Mouse (Mus musculus) adipocyte (in vitro differentiated cells): ENCODE data around the gene Dpysl5.
"Not testable (repeated sequence)": the region's sequence is repeated elsewhere in the genome, so short reads cannot be mapped to it uniquely, and the experiment has no call there.

Experiments
- DNase-seq: peaks from one replicate; pipeline ENCODE4 v3.0.0-alpha.2; 2016; ENCODE audit warnings: low spot score

Dpysl5 gene

DNA sequence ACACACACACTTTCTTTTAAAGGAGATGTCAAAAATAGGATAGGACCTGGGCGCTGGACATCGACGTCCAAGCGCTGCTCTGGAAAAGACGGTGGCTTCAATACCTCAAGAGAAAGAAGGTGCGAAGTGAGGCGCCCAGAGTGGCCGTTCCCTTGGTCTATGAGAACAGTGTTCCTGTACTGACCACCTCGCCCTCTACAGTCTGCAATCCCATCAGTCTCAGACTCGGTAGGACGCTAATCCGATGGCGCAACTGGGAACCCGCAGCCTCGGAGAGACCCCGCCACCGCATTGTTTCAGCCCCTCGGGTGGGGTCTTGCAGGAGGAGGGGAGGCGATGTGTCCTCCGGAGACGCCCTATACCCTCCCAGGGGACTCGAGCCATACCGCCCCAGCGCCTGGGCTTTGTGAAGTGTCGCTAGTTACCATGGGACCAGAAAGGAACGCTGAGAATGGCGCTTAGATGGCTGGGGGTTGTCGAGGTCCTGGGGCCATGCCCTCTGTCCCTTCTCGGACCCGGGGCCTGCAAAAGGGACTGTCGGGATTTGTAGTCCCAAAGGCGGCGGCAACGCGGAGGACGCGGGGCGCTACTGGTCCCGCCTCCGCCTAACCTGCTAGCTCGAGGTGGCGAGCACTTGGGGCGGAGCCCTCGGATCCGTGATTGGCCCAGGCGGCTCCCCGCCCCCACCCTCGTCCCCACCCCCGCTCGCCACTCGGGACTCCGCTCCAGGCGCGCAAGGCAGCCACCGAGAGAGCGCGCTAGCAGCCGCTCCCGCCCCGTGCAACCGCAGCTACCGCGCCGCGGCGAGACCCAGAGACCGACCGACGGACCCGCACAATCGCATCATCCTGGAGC, at the start of gene Dpysl5:
TSS of gene Dpysl5 (plus strand) at position 418 of the 855 bp plus-strand sequence.
- DNase-seq = no peak

DNA sequence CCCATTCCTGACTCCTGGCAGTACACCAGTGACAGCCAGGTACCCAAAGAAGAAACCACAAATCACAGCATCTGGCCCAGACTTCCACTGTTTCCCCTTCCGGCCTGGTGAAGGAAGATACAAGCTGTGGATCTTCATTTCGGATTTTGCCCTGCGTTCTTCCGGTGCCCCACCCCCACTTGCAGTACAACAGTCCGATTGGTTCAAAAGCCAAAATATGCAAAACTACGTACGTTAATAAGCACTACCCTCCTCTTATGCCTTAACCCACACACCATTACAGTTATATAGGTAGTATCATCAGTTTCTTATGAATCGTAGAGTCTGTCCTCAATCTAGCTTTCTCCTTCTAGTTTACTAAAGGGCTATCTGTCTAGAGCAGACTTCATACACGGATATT, 46.0 kb upstream of the Dpysl5 start:
- no peak for DNase-seq

DNA sequence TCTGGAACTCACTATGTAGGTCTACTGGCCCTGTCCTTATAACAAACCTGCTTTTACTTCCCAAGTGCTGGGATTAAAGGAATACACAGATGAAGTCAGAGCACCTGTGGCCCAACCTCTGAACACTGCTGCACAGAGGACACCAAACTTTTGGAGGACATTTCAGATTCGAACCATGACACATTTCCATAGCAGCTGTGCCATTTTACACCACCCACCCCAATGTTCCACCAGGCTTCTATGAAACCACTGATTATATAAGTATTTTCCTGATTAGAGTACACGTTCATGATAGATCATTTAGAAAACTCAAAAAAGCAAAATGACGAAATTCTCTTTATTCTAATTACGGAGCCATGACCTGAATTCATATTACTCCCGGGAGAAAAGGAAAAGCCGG, 45.4 kb upstream of the Dpysl5 start:
- DNase-seq = no peak

DNA sequence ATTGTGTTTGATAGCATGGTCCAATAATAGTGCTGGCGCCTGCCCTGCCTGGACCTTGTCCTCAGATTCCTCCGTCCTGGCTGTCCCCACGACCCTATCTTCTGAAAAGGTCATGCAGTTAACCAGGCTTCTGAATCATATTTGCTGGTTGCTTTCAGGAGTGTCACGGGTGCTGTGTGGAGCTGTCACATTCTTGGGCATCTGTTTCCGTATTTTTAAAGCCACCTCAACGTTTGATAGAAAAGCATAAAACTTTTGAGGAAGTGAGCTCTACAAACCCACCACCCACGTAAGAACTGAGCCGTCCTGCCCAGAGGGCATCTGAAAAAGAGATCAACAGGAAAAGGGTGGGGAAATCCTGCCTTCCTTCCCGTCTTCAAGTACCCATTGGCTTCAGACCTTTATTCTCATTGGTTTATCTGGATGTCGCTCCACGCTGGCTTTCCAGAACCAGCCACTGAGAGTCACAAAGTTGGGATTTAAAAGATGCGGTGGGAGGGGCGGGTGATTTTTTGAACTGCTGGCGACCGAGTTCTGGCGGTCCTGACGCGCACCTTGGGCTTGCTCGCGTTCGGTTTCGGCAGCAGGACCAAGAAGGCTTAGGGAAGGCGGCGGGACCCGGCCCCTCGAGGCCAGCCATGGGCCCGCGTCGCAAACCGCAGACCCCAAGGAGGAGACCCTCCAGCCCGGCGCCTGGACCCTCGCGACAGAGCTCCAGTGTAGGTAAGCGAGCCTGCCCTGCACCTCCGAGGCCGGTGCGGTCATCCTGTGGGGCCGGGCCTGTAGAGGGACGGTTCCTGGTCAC, 44.8 kb upstream of the Dpysl5 start, which contains the start of gene Cenpa:
TSS of gene Cenpa (plus strand) at position 387 of the 805 bp plus-strand sequence.
- peak; percentile 96 for DNase-seq

DNA sequence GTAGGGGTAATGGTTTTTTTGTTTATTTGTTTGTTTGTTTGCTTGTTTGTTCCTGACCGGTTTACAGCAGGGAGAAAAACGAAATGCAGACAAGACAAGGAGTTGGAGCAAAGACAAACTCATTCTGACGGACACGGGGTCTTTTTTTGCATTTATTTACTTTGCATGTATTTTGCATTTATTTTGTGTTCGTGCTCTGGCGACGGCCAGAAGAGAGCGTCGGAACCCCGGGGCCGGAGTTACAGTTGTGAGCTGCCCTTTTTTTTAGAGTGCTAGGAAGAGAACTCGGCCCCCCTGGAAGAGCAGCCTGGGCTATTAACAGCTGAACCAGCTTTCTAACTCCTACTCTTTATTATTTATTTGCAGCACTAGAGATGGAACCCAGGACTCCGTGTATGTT, 44.1 kb upstream of the Dpysl5 start:
- no peak for DNase-seq

DNA sequence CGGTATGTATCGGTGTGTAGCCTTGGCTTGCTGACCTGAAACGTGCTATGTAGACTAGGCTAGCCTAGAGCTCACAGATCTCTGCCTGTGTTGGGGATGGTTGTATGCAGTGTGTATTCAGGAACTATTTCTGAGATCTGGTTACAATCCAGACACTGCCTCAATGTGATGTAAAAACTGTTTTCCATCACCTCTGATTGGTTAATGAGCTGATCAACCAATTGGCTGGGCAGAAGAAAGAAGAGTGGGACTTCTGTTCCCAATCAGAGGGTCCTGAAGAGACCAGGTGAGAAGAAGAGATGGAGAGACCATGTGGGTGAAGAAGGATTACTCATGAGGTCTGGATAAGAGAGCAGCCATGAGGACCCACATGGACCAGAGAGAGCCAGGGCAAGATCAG, 43.7 kb upstream of the Dpysl5 start:
- no peak for DNase-seq

DNA sequence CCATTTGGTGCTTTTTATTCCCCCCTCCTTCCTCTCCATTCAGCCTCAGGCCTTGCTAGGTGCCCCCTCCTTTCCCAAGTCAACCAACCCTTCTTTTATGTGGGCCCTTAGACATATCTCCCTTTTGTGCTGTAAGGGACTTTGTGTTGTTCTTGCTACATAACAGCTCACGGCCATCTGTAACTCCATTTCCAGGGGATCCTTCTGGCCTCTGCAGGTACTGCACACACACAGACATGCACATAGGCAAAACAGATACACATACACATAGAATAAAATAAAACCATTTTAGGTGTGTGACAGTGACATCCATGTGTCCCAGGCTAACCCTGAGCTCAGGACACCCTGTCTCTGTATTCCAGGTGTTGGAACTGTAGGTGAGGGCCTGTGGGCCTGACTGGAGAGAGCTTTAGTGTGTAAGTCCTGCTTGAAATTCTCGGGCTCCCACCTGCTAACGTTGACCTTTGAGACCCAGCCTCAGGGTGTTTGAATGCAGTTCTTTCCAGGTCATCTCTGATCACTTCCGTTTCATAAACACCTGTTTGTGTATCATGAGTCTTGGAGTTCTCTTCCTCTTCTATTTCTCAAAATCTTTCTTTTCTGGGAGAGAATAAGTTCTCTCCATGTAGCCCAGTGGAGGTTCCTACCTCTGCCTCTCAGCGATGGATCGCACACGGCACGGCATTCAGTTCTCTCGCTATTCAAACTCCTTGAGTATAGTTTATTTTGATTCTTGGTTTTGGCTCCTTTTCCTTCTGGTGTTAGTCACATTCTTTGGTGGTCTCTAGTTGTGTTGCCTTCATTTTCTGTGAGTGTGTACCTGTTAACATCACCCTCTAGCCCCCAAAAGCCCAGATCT, 42.5 kb upstream of the Dpysl5 start:
- no peak for DNase-seq

DNA sequence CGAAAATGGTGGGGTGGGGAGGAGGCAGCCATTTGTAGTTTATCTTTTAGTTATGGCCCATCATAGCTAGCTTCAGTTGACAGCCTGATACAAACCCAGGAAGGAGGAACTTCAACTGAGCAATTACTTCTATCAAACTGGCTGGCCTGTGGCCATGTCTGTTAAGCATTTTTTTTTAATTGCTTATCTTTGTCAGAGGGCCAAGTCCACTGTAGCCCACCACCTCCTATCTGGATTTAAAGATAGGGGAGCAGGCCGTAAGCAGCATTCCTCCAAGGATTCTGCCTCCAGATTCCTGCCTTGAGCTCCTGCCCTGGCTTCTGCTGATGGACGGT, 41.9 kb upstream of the Dpysl5 start:
- DNase-seq = no peak

DNA sequence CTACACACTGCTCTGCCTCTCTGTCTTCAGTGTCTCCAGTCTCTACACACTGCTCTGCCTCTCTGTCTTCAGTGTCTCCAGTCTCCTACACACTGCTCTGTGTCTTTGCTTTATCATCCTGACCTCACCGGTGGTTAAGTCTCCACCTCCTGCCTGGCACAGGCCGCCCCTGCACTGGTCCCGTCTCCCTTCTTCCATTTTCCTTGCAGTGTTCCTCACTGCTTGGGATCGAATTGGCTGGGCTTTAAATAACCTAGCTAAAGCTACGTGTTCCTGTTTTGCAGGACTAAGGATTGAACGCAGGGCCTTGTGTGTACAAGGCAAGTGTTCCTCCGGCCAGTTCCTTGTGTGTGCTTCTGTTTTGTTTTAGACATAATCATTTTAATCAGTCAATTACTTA, 41.3 kb upstream of the Dpysl5 start:
- no peak for DNase-seq

DNA sequence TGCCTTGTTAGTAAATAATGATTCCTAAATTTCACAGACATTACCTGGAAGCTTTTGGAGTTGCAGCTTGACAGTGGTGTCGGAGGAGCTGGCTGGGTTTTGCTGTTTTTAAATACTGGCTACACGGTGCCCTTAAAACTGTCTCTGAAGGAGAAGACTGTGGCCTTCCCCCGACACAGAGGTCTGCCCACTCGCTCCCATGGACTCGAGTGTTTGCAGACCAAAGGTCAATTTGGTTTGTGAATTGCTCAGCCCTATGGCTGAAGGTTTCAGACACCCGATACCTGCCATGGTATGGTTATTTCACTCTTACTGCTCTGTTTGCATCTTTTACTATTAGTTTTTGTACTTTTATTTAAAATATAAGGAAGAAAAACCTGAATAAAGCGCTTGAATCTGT, 37.4 kb upstream of the Dpysl5 start:
- DNase-seq = no peak

DNA sequence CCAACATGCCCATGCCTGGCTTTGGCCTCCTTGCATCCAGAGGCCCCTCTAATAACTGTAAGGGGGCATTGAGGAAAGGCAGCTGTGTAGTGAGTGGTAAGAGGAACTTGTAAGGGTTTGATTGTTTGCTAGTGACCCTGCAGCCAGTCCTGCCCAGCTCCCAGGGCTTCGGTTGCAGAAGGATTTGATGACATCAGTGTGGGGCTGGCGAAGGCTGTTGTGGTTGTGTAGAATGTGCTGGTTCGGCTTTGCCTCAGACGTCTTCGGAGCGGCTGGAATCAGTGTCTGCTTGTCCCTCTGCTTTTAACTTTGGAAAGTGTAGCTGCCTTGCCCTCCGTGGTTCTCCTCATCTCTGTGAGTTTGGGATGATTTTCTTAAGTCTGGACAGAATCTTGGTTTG, 34.6 kb upstream of the Dpysl5 start:
- no peak for DNase-seq

DNA sequence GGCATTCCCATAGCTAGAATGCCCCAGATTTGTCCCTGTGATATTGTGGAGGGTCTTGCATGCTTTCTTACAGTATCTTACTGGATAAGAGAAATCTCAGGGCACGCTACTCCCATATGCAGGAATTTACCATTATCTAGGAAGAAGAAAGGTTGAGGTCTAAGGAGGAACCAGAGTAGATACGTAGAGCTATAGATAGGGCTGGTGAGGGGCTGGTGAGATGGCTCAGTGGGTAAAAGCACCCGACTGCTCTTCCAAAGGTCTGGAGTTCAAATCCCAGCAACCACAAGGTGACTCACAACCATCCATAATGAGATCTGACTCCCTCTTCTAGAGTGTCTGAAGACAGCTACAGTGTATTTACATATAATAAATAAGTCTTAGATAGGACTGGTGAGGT, 33.3 kb upstream of the Dpysl5 start:
- DNase-seq = not testable (repeated sequence)

DNA sequence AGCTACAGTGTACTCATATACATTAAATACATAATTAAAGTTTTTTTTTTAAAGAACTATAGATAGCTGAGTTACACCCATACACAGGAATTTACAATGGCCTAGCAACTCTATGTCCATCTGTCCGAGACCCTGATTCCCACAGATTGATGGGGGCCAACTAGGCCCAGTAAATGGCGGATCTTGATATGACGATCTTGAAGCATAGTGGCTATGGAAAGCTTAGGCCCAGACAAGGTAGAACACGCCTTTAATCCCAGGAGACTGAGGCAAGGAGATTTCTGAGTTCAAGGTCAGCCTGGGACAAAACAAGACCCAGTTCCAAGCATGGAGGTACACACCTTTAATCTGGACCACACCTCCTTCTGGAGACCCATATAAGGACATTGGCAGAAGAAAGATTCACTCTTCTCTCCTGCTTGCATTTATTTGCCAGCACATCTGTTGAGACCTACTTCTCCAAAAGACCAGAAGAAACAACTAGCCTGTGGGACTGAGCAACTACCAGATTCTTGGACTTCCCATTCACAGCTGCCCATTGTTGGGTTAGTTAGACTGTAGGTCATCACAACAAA, 32.6 kb upstream of the Dpysl5 start:
- no peak for DNase-seq

DNA sequence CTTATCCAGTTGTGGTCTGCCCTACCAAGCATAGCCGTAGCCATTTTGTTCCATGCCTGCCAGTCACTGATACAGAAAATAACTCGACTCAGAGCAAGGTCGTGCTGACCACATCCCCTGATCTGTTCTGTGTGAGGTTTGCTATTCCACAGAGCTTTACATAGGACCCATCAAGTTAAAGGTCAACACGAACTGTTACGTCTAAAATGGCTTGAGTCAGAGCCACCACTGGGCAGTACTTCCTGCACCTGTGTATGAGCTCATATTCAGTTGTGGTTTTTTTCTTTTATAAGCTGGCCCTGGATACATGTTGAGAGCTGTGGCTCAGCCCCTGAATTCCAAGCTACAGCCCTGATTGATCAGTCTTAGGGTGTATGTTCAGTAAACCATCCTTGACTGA, 31.8 kb upstream of the Dpysl5 start:
- DNase-seq = no peak

DNA sequence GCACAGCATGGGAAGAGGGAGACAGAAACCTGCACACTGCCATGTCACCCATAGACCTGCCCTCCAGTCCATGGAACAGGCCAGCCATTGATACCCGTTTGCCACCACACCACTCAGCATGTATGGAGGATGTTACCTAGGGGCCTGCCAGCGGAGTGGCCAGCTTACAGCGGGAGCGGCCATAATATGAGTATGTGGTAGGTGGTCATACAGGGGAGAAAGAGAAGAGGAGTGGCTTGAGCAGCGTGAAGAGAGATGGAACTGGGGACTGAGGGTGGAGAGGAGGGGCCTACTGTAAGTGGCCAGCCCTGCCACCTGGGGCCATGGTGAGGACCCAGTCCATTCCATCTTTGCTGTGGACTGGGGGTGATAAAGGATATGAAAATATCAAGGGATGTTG, 29.4 kb upstream of the Dpysl5 start:
- no peak for DNase-seq

DNA sequence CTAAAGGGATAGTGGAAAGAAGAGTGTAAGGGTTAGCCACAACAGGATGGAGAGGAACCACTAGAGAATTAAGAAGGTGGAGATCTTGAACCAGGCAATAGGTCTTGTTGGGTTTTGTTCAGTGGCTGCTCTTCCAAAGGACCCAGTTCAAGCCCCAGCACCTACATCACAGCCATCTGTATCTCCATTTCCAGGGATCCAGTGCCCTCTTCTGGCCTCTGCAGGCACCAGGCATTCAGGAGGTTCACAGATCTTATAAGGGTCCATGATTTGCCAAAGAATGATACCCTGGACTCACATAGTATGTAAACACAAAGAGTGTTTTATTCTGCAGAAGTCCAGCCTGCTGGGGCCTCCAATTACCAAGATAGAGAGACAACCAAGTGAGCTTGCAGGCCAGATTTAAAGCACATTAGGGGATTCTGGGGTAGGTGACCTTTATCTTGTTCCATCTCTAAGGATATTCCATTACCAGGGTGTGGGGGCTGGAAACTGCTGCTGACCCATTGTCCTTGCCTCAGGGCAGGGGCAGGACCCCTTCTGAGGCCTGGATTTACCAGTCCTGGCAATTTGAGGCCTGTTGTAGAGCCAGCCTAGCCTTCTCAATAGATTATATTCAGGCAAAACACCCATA, 28.3 kb upstream of the Dpysl5 start:
- no peak for DNase-seq

DNA sequence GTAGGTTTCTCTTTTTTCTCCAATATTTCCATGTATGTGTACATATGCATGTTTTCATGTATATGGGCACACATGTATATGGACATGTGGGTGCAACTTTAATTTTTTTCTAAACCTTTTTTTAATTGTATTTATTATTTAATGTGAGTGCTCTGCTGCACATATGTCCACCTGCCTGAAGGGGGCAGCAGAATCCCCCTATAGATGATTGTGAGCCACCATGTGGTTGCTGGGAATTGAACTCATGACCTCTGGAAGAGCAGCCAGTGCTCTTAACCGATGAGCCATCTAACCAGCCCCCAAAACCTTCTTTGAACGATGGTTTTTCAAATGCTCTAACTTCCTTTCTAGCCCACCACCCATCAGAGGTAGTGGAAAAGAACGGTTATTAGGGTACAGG, 27.4 kb upstream of the Dpysl5 start:
- DNase-seq = no peak

DNA sequence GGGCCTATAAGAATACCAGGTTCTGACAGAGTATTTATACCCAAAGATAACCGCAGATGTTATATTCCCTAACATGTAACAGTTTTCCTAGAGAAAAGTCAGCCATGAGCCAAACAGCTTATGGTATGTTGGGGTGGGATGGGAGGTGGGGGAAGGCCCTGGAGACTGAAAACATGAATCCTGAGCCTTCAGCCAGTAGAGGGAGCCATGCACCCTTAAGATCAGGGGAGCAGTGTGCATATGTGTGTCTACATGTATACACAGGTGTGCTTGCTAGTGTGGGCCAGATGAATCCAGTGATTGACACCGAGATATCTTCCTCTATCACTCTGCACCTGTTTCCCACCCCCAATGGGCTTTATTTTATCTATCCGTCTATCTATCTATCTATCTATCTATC, 24.6 kb upstream of the Dpysl5 start:
- no peak for DNase-seq

DNA sequence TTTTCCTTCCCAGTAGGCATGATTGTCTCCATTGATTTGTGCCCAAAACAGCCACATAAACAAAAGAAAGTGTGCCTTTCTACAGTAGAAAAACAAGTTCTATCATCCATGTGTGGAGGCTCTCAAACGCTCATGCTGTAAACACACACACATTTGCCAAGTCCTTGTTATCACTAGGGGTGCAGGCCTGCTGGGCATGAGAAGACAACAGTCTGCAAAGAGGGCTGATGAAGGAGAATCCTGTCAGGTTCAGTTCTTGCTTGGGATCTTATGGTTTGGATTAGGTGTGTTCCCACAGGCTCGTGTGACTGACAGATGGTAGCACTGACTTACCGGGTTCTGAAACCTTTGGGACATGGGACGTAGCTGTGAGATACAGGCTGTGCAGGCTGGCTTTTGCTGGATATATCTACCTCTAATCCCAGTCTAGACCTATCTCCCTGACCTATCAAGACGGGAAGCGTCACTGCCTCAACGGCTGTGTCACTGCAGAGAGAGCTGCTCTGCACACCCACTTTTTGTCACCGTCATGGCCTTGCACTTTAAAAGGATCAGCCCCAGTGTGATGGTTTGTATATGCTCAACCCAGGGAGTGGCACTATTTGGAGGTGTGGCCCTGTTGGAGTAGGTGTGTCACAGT, 10.9 kb upstream of the Dpysl5 start:
- DNase-seq = no peak

DNA sequence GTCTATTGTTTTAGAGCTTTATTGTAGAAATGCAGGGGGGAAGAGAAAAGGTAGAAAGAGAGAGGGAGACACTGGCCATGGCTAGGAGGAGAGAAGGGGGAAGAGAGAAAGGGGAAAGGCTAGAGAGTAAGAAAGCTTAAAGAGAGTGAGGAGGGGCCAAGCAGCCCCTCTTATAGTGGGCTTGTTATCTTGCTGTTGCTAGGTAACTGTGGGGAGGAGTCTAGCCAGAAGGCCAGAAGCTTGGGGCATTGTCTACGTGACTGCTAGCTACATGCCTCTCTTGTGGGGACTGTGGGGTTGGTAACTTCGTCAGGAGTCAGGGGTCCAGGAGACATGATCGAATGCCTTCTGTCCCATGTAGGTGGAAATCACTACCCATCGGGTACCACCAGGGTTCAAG, 10.0 kb upstream of the Dpysl5 start:
- DNase-seq = not testable (repeated sequence)

DNA sequence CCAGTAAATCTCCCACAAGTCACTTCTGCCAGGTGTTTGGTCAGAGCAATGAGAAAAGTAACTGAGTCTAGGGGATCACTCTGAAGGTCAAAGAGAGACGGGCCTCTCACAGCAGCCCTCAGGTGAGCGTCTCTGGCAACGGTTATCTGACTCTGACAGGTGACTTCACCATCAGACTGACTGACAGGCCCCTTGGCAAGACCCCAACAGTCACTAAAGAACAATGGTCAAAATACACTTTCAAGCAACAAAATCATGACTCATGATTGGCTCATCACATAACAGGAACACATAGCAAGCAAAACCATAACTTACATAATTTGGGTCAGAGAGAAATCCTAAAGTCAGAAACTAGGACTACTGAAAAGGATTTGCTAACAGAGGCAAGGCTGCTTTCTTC, 9.5 kb upstream of the Dpysl5 start:
- peak; percentile 50 for DNase-seq
